Mouse (Mus musculus) right cerebral cortex, adult 2 months (tissue): ENCODE results near the gene Bco1.

Source experiments
- DNase-seq, 2 experiments: peaks; one replicate each; pipeline ENCODE4 v3.0.0; 2021 to 2022; ENCODE audit warnings: low spot score in 2 of 2

Bco1 gene

DNA sequence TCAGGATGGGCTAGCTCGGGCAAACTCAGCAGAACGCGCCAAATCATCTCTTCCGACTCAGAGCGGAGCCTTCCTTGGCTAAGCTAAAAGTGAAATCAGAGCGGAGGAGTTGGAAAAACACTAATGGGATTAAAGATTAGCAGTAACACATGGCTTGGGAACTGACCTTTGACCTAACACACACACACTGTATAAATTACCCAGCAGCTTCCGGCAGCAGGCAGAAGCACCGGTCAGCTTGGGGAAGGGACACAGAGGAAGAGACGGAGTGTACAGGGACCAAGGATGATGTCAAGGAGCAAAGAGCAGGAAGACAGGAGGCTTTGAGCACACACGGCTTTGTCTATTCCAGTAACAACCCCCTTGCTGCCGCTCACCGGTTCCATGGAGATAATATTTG, at the start of gene Bco1:
Bco1 (plus strand) TSS at position 208 of the 400 bp plus-strand sequence.
- no peak for DNase-seq

DNA sequence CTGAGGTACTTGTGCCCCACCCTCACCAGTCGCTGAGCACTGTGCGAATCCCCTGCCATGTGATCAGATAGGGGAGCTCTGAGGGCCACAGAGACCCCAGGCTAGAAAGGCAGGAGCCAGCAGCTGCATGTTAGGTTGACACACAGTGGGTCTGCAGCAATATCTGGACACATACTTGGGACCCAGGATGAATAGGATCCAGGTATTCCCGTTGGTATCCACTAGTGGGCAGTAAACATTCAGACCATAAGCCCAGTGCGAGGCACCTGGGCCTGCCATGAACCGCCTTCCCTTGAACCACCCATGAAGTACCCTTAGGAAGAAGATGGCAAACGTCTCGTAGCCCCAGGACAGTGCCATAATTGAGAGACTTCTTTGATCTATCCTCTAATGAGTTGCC, 46.2 kb upstream of the Bco1 start:
- DNase-seq, result no peak

DNA sequence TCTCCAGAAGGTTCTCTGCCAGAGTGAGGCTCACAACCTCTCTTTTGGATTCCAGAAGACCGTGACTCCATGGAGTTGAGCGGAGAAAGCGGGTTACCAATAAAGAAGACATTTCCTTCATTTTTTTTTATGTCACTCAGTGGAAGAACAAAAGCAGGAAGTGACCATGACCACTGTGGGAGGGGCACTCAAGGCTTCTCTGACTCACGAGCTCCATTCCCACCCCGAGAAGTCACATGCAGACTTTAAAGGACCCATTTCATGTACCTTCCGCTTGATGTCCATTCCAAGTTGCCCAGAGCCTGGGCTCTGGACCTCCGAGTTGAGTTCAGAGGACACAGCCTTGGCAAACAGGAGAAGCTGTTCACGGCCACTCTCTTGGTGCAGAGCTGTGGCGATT, 44.9 kb upstream of the Bco1 start:
- no peak for DNase-seq

DNA sequence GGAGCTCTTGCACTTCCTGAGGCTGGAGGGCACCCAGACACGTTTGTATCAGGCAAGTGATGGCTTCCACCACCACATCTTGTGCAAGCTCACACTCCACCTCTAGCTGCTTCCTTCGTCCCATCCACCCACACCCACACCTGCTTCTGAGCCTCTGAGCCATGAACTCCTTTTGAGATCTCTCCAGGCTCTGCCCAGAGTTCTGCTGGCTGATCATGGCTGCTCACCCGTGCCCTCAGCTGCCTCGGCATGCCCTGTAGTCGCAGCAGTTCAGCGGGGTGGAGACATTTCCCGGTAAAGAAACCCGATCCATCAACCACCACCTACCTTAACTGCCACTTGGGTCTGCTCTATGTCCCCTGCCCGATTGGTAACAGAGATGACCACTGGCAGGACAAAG, 44.3 kb upstream of the Bco1 start:
- DNase-seq, result no peak

DNA sequence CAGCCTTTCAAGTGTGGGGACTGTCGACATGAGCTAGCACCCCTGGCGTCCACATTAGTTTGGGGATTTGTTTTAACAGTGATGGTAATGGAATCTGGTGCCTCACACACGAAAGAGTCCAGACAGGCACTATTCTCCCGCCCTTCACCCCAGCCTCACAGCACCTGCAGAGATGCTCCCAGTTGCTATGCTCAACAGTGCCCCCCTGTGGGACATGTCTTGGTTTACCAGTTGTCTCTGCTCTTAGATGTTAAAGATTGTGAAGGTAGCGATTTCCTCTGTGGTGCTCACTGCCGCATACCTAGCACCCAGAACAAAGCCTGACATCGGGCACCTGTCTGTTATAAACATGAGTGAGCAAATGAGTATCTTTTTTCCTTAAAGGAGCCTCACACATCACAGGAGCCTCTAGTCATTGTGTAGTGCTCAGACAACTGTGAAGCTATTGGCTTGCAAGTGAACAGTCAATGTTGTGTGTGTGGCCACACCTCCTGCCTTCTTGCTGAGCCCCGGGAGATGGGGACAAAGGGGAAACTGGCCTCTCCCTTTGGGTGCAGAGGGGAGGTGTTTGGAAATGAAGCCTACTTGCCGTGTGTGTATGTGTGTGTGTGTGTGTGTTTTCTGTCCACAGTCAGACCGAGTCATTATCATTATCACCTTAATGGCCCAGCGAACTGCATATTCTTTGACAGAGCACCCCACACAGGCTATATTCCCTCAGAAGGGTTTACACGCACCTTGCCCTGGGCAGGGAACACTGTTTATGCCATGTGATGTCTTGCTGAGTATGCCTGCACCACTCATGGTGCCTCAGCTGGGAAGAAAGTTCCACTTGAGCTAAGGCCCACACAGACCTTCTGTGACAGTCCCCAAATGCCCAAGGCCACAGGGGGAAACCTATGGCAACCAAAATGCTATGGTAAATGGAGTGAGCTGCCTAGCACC, 42.2 kb upstream of the Bco1 start:
- peak in 1 of 2 experiments; percentile 10 for DNase-seq

DNA sequence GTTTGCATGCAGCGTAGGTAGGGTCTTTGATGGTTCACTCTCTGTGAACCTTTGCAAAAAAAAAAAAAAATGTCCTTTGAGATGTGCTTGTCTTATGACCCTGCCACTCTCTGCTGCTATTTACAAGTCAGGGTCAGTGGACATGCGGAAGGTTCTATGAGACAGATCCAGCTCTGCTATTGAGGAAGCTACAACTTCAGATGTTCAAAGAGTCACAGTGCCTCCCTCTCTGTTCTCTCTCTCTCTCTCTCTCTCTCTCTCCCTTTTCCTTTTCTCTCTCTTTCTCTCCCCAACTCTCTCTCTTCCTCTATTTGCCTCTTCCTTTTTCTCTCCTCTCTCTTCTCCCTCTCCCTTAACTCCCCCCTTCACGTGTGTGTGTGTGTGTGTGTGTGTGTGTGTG, 41.5 kb upstream of the Bco1 start:
- no peak for DNase-seq

DNA sequence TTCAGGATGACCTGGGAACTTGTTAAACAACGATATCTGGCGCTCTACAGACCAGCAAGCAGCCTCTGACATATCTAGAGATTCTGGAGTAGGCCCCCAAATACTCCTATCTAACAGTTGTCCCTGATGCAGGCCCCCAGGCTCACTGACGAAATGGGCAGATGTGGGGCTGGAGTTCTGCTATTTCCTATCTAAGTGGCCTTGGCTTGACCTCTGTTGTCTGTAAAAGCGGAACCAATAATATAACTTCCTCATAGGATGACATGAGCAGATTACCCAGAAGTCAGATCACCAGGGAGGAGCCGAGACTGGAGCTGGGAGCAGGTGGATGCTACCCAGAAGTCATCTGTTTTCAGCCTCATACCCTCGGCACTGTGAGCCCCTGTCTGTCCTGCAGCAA, 40.6 kb upstream of the Bco1 start:
- no peak for DNase-seq

DNA sequence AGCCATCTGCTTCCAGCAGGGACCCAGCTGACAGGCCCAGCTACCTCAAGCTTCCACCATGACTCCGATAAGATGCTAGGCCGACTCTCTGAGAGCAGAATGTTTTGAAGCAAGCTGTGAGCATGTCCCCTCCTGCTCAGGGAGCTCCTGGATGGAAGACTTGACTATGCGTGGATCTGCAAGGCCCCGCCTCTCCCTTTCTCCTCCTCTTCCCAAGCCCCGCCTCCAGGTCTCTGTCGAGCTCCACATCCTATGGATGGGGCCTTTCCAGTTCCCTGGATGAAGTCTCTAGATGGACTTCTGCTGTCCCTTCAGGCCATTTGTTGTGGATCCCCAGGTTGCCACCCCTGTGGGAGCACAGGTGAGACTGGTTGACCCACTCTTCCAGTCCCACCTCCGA, 36.6 kb upstream of the Bco1 start:
- no peak for DNase-seq

DNA sequence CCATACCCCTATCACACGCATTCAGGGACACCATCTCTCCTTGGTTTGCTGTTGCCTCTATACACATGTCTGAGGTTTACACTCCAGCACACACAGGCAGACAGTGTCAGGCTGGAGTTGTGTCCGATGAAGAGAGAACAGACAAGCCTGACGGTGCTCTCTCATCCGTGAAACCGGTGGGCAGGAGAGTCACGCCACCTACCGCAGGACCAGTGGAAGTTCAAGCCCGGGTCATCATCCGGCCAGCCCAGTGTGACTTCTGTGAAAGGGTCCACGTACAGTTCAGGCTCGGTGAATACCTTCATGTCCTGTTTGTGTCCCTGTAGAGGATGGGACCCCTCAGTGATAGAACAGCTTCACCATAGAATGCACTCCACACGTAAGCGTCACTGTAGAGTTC, 35.3 kb upstream of the Bco1 start:
- no peak for DNase-seq

DNA sequence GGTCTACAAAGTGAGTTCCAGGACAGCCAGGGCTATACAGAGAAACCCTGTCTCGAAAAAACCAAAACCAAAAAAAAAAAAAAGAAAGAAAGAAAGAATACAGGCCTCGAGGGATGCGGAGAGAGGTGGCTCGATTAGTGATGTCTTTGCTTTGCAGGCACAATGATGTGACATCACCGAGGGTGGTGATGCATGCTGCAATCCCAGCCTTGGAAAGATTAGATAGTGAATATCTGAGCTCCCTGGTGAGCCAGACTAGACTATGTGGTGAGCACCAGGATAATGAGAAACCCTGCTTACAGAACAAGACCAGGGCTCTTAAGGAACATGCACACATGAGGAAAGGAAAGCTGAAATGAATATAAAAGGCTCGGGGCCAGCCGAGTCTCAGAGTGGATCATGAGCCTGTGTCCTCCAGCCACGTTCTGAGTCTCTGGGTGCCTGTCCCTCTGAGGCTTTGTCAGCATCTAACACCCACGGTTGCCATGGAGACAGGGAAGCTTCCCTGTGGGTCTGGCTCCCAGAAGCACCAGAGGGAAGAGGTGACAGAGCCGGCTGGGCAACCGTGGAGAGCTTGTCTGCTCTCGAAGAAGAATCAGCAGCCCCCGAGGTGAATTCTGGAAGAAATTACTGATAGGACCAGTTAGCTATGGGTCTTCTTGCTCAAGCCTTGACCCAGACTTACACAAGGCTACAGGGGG, 34.3 kb upstream of the Bco1 start:
- DNase-seq, result peak; percentile 51 to 68

DNA sequence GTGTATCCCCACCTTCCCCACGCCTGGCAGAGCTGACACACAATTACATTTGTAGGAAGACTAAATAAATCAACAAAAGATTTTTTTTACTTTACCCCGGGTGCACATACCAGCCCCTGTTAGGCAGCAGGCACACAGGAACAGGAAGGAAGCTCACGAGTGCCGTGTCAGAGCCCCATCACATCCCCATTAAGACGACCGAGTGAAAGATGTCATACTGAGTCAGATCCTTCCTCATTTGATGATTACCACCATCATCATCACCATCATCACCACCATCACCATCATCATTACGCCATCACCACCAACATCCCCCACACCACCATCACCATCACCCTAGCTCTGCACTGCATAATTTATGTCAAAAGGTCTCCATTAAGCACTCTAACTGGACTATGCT, 28.7 kb upstream of the Bco1 start:
- no peak for DNase-seq

DNA sequence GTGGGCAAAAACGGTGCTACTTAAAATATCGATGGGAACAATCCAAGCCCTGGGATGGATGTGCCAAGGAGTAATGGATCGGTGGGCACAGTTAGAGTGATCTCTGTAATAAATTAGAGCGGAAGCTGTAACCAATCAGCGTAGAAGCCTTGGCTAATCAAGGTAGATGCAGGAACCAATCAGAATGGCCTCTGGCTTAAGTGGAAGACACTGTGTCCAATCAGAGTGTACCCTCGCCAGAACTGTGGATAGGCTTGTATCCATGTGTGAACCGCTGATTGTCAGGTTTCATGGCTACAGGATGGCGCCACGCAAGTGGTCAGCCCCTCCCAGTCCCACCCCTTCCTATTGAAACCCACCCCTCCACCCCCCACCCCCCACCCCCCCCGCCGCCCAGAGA, 28.3 kb upstream of the Bco1 start:
- no peak for DNase-seq

DNA sequence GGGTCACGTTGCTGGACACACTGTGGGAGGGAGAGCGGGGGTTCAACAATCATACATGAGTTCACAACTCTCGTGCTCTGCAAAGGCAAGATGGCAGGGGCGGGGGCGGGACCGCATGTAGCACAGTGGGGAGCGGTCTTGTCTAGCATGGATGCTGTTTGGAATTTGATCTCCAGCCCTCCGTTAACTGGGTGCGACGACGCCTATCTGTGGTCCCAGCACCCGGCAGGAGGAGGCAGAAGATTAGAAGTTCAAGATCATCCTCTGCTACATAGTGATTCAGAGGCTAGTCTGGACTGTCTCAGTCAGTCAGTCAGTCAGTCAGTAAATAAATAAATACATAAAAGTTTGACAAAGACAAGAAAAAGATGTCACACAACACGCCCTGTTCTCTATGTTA, 27.4 kb upstream of the Bco1 start:
- no peak for DNase-seq

DNA sequence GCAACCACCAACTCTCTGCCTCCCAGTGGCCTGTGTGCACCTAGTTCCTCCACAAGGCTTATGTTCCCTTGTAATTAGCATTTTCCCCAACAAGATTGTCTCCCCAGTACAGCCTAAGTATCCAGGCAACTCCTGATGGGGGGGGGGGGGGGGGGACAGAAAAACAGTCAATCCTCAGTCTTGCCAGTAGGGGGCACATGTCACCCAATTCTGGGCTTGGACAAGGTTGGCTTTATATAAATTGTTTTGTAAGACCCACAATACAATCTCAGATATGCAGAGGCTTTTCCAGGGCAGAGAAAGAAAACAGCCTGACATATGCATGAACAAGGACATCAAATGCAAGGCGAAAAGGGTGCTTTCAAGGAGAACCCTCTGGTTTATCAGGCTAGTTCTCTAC, 25.9 kb upstream of the Bco1 start:
- peak; percentile 17 to 20 for DNase-seq

DNA sequence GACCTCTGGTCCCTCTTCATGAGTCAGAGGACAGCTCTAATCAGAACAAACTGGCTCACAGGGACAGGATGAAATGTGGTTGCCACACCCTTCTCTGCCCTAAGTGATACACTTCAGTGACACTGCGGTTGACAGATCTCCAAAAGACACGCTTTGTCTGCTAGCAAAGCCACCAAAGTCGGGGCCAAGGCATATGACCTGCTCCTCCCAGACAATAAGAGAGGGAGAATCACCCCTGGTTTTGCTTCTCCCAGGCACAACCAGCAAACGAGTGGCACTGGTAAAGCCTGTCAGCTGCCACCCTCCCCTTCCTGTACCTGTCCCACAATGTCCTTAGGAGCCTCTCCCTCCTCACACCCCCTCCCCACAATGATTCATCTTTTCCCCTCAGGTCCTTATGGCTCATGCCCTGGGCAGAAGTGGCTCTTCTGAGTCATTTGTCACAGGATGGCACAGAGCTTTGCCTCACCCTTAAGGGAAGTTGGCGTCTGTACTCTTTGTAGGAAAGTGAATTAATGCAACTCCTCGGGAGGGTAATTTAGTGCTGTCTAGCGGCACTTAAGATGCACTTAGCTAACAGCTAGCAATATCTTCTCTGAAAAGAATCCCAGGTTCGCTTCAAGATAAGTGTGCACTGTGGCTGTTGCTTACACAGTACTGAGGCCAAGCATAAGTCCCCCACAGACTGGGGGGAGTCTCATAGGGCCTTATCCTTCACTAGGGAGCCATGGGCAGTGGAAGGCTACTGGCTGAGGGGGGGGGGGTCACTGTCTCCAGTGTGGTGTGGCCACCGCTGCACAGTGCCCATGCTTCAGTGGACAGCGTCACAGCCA, 21.1 kb upstream of the Bco1 start:
- no peak for DNase-seq

DNA sequence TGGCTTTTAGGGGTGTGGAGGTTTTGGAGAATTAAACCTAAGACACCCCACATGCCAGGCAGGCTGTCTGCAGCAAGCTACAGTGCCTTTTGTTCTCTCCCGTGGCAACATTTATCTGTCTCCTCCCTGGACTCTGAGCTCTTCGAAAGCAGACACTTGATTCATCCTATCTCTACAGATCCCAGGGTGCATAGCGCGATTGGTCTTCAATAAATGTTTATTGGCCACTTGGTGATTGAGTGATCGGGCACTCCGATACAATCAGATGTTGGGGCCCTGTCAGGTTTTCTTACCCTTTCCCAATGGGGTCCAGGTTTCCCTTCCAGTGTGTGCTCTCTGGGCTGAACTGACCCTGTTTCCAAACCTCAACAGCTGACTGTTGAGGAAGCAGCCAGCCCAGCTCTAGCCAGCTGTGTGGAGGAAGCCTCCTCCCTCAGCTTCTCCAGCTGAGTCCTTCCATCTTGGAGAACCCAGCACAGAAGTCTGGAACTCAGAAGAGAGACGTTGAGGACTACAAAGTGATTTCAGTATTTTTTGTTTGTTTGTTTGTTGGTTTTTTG, 17.2 kb upstream of the Bco1 start:
- DNase-seq, result no peak

DNA sequence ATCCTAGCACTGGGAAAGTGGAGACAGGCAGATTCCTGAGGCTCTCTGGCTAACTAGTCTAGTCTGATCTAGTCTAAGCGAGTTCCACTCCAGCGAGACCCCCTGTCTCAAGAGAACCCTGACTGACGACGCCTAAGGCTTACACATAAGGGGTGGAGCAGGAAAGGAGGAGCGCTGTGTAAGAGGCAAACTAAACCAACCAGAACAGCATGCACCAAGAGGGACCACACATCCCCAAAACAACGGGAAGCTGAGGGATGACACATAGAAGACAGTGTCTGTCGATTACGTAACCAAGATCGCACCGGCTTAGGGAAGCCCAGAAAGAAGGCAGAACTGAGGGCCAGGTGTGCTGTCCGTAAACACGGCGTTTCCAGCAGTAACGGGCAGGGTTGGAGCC, 16.0 kb upstream of the Bco1 start:
- DNase-seq, result no peak

DNA sequence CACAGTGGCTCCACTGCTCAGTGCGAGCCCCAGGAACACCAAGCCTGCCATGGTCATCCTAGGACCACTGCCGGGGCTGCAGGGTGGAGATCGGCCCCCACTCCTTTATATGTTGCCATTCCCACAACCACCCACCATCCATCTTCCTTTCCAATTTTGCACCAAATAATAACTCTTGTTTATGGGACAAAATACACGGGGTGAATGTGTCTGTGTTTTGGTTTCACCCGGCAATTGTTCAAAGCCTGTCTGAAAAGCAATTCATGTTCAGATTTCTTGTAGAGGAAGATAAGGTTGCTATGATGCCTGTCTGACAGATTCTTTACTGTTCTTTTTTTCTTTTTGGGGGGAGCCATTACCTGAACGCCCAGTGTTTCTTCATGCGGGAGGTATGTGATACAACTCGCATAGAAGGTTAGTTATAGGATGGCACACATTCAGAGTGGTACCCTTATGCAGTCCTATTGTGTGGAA, 13.2 kb upstream of the Bco1 start, which contains the start of gene Pkd1l2:
Pkd1l2 (minus strand) TSS at position 51 of the 474 bp plus-strand sequence.
- no peak for DNase-seq

DNA sequence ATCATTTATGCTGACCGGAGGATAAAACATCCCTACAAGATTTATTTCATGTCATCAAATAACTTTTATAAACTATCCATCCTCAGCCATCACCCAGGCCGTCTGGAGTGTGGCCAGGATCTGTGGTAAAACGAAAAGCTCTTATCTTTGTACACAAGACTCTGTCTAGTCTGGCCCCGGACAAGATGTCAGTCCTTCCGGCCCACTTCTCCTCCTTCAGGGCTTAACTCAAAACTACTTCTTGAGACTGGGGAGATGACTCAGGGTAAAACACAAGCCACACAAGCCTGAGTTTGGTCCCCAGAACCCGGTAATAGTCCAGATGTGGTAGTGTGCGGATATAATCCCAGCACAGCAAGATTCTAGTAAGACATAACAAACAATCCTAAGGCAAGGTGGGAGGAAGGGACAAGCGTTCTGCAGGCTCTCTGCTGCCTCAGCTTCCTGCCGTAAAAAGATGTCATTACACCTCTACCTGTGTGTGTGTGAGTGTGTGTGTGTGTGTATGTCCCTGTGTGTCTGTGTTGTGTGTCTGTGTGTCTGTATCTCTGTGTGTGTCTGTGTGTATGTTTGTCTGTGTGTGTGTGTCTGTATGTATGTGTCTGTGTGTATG, 12.6 kb upstream of the Bco1 start:
- no peak for DNase-seq

DNA sequence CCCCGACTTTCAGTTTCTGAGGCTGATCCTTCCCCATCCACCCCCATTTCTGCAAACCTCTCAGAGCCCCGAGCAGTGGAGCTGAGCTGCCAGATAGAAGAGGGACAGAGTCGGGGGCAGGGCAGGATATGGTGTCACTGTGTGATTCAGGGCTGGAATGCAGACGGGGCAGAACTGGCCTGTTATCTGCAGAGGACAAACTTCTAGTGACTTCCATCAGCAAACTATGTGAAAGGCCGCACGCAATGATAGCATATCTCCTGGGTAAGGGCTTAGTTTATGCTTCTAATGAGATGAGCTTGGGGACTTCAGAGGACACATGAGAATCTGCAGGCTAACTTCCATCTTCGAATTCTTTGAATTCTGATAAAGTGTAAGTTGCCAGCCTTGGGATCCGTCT, 10.1 kb upstream of the Bco1 start:
- no peak for DNase-seq

DNA sequence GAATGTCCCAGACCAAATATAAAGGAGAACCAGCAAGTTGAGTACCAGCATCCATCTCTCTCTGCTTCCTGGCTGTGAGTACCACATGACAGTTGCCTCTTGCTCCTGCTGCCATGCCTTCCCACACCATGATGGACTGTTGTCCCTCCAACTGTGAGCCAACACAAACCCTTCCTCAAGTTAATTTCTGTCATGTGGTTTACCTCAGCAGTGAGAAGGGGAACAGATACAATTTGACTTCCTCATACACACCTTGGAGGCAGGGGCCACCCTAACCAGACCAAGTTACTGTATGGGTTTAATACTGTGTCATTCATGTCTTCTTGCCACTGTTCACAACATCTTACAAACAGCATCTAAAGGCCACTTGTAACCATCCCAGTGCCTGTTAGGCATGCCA, 8.6 kb upstream of the Bco1 start:
- no peak for DNase-seq
